Mouse (Mus musculus) forebrain, embryonic 13.5 days (tissue): ENCODE data around the gene Scpep1. TPM values are rescaled to one million over a fixed set of nuclear protein-coding genes. Genes with fewer than 3 reads are reported as not detected.
"Not testable (repeated sequence)": the region's sequence is repeated elsewhere in the genome, so short reads cannot be mapped to it uniquely, and the experiment has no call there.

Source experiments
- ATAC-seq: fragments of 200-750 bp; cut with Nextera tagmentation; 2 replicates; pipeline ENCODE4 v1.8.0; 2017
- H3K27ac ChIP-seq: fragments of 300-500 bp; sonication (generic); 2 replicates; pipeline ENCODE4 v1.5.1; 2015; ENCODE audit warnings: inconsistent platforms, mild to moderate bottlenecking, moderate library complexity
- H3K27me3 ChIP-seq: fragments of 300-500 bp; sonication (generic); 2 replicates; pipeline ENCODE4 v1.6.1; 2015; ENCODE audit warnings: mild to moderate bottlenecking, inconsistent platforms
- H3K36me3 ChIP-seq: fragments of 300-500 bp; sonication (generic); 2 replicates; pipeline ENCODE4 v1.6.1; 2015; ENCODE audit warnings: mild to moderate bottlenecking, inconsistent platforms; ENCODE audit not compliant: poor library complexity, severe bottlenecking
- H3K4me1 ChIP-seq: fragments of 300-500 bp; sonication (generic); 2 replicates; pipeline ENCODE4 v1.6.1; 2015; ENCODE audit warnings: inconsistent platforms
- H3K4me2 ChIP-seq: fragments of 300-500 bp; sonication (generic); 2 replicates; pipeline ENCODE4 v1.6.1; 2015; ENCODE audit warnings: inconsistent platforms, mild to moderate bottlenecking, moderate library complexity
- H3K4me3 ChIP-seq: fragments of 300-500 bp; sonication (generic); 2 replicates; pipeline ENCODE4 v1.5.1; 2015; ENCODE audit warnings: mild to moderate bottlenecking, inconsistent platforms
- H3K9ac ChIP-seq: fragments of 300-500 bp; sonication (generic); 2 replicates; pipeline ENCODE4 v1.6.1; 2015; ENCODE audit warnings: mild to moderate bottlenecking, inconsistent platforms
- H3K9me3 ChIP-seq: fragments of 300-500 bp; sonication (generic); replicated peaks from 2 replicates; pipeline ENCODE4 v1.6.1; 2016; ENCODE audit warnings: inconsistent platforms
- WGBS: fragments of 180-500 bp; shearing (Covaris S2); methylation state at CpG from one replicate; pipeline ENCODE4 v1.1.7; 2015; 5-methylcytosine and 5-hydroxymethylcytosine counted together
- polyA plus RNA-seq: library from polyadenylated mRNA; unstranded; fragments of >200 nt; fragmentation: Nextera tagmentation; extraction: Ambion mirVana; gene quantifications from 2 replicates; pipeline ENCODE4 v1.2.1, GENCODE M21; 2015

Gene Scpep1
- polyA plus RNA-seq, 1 experiment from 2014 or later: 35.9 TPM

- ATAC-seq: no peak
- no peaks in the 10 kb centered on the region for H3K4me1 ChIP-seq
- H3K36me3 ChIP-seq: no peaks in the 10 kb centered on the region
- H3K9me3 ChIP-seq: no peaks in the 10 kb centered on the region
- no peak overlapping the region for H3K27ac ChIP-seq
- H3K4me3 ChIP-seq: no peak overlapping the region
- H3K4me2 ChIP-seq: no peak overlapping the region
- H3K27me3 ChIP-seq: no peaks in the 10 kb centered on the region
- 78% methylated on average over 2 of the region's 2 CpGs for WGBS
- H3K9ac ChIP-seq: no peak overlapping the region
Measured at GRCm38 (mm10) chr11:88904080-88904479, 51.2 kb downstream of the Scpep1 start.

GRCm38 (mm10) chr11:88902762-88903161 is 52.5 kb downstream of the Scpep1 start:
- Histone ChIP-seq H3K36me3 (no peaks in the 10 kb centered on the region), H3K9ac (no peak overlapping the region), H3K4me3 (no peak overlapping the region), H3K27me3 (0 out of 2 replicates have a peak, but pooled peaks cover 4% of the 10 kb centered on the region), H3K9me3 (no peaks in the 10 kb centered on the region), H3K4me2 (no peak overlapping the region), H3K4me1 (no peaks in the 10 kb centered on the region), H3K27ac (no peak overlapping the region)
- no peak for ATAC-seq
- WGBS: 88% methylated on average over 6 of the region's 6 CpGs

GRCm38 (mm10) chr11:88901341-88901802 is 53.9 kb downstream of the Scpep1 start:
- no peak for ATAC-seq
- Histone ChIP-seq H3K4me3 (no peak overlapping the region), H3K27ac (no peak overlapping the region), H3K27me3 (0 out of 2 replicates have a peak, but pooled peaks cover 4% of the 10 kb centered on the region), H3K4me2 (no peak overlapping the region), H3K9me3 (no peaks in the 10 kb centered on the region), H3K4me1 (no peaks in the 10 kb centered on the region), H3K36me3 (no peaks in the 10 kb centered on the region), H3K9ac (no peak overlapping the region)
- WGBS: 86% methylated on average over 7 of the region's 7 CpGs

- H3K27me3 ChIP-seq: 0 out of 2 replicates have a peak, but pooled peaks cover 4% of the 10 kb centered on the region
- no peaks in the 10 kb centered on the region for H3K4me1 ChIP-seq
- H3K4me3 ChIP-seq: no peak overlapping the region
- WGBS: 91% methylated on average over 6 of the region's 6 CpGs
- H3K9ac ChIP-seq: no peak overlapping the region
- H3K4me2 ChIP-seq: no peak overlapping the region
- ATAC-seq: no peak
- H3K9me3 ChIP-seq: no peaks in the 10 kb centered on the region
- no peaks in the 10 kb centered on the region for H3K36me3 ChIP-seq
- no peak overlapping the region for H3K27ac ChIP-seq
Measured at GRCm38 (mm10) chr11:88899561-88899960, 55.7 kb downstream of the Scpep1 start.

GRCm38 (mm10) chr11:88898380-88898763 is 56.9 kb downstream of the Scpep1 start:
- no peak for ATAC-seq
- no peaks in the 10 kb centered on the region for H3K9me3 ChIP-seq
- H3K27ac ChIP-seq: no peak overlapping the region
- 0 out of 2 replicates have a peak, but pooled peaks cover 4% of the 10 kb centered on the region for H3K27me3 ChIP-seq
- no peak overlapping the region for H3K4me2 ChIP-seq
- WGBS: 74% methylated on average over 4 of the region's 4 CpGs
- H3K36me3 ChIP-seq: no peaks in the 10 kb centered on the region
- H3K4me1 ChIP-seq: no peaks in the 10 kb centered on the region
- no peak overlapping the region for H3K9ac ChIP-seq
- H3K4me3 ChIP-seq: no peak overlapping the region

- Histone ChIP-seq H3K4me3 (no peak overlapping the region), H3K9me3 (no peaks in the 10 kb centered on the region), H3K4me2 (no peak overlapping the region), H3K9ac (no peak overlapping the region), H3K36me3 (no peaks in the 10 kb centered on the region), H3K27me3 (0 out of 2 replicates have a peak, but pooled peaks cover 4% of the 10 kb centered on the region), H3K4me1 (no peaks in the 10 kb centered on the region), H3K27ac (no peak overlapping the region)
- WGBS: 54% methylated on average over 15 of the region's 15 CpGs
- ATAC-seq: no peak
Measured at GRCm38 (mm10) chr11:88897624-88898379, 57.5 kb downstream of the Scpep1 start.

- not testable (repeated sequence) for H3K27me3 ChIP-seq, ATAC-seq, H3K9ac ChIP-seq, H3K9me3 ChIP-seq, H3K27ac ChIP-seq, H3K4me1 ChIP-seq, H3K36me3 ChIP-seq
- H3K4me3 ChIP-seq: peak overlapping the region; percentile 31
- peak overlapping the region; percentile 42 for H3K4me2 ChIP-seq
- WGBS: 24% methylated on average over 32 of the region's 39 CpGs
Measured at GRCm38 (mm10) chr11:88895800-88896232, 59.4 kb downstream of the Scpep1 start.

- H3K4me2 ChIP-seq: peak overlapping the region; percentile 27; the same call in 1 of the 2 replicates
- not testable (repeated sequence) for ATAC-seq
- 49% methylated on average over 12 of the region's 20 CpGs for WGBS
Measured at GRCm38 (mm10) chr11:88895235-88895634, 60.0 kb downstream of the Scpep1 start.

GRCm38 (mm10) chr11:88894279-88894678 is 61.0 kb downstream of the Scpep1 start:
- not testable (repeated sequence) for H3K36me3 ChIP-seq, H3K27me3 ChIP-seq, H3K4me2 ChIP-seq, ATAC-seq, H3K9me3 ChIP-seq, H3K27ac ChIP-seq, H3K4me3 ChIP-seq, H3K9ac ChIP-seq, H3K4me1 ChIP-seq
- WGBS: 93% methylated on average over 11 of the region's 14 CpGs

More at GRCm38 (mm10) chr11:88895235-88895634, 60.0 kb downstream of the Scpep1 start:
- H3K9ac ChIP-seq, H3K4me1 ChIP-seq, H3K4me3 ChIP-seq, H3K27ac ChIP-seq, H3K9me3 ChIP-seq, H3K27me3 ChIP-seq, H3K36me3 ChIP-seq: not testable (repeated sequence)

- not testable (repeated sequence) for H3K36me3 ChIP-seq, H3K27ac ChIP-seq, H3K4me1 ChIP-seq, H3K4me3 ChIP-seq, H3K4me2 ChIP-seq, H3K9ac ChIP-seq, H3K9me3 ChIP-seq, H3K27me3 ChIP-seq, ATAC-seq
- 93% methylated on average over 2 of the region's 8 CpGs for WGBS
Measured at GRCm38 (mm10) chr11:88893501-88893900, 61.8 kb downstream of the Scpep1 start.

- not testable (repeated sequence) for H3K9ac ChIP-seq, ATAC-seq, H3K4me1 ChIP-seq, H3K36me3 ChIP-seq, H3K27ac ChIP-seq, H3K27me3 ChIP-seq, H3K4me3 ChIP-seq, H3K4me2 ChIP-seq, H3K9me3 ChIP-seq
- 96% methylated on average over 22 of the region's 24 CpGs for WGBS
Measured at GRCm38 (mm10) chr11:88892789-88893188, 62.5 kb downstream of the Scpep1 start.

- not testable (repeated sequence) for H3K36me3 ChIP-seq, H3K27ac ChIP-seq, H3K27me3 ChIP-seq, H3K4me1 ChIP-seq, H3K9me3 ChIP-seq, H3K4me2 ChIP-seq, H3K9ac ChIP-seq, ATAC-seq, H3K4me3 ChIP-seq
- WGBS: 94% methylated on average over 22 of the region's 24 CpGs
Measured at GRCm38 (mm10) chr11:88891921-88892561, 63.2 kb downstream of the Scpep1 start.
